Mouse (Mus musculus) embryonic facial prominence, embryonic 14.5 days (tissue): ENCODE measurements around the gene Dnah7a. TPM values are rescaled to one million over a fixed set of nuclear protein-coding genes. Genes with fewer than 3 reads are reported as not detected.
"Not testable (repeated sequence)": the region's sequence is repeated elsewhere in the genome, so short reads cannot be mapped to it uniquely, and the experiment has no call there.

Experiments
- ATAC-seq: fragments of 200-750 bp; cut with Nextera tagmentation; 2 replicates; pipeline ENCODE4 v1.8.0; 2017; ENCODE audit warnings: low read depth, moderate number of reproducible peaks, moderate TSS enrichment
- DNase-seq: peaks from one replicate; pipeline ENCODE4 v3.0.0-alpha.2; 2015; ENCODE audit warnings: low spot score
- H3K27ac ChIP-seq: fragments of 300-500 bp; sonication (generic); replicated peaks from 2 replicates; pipeline ENCODE4 v1.5.1; 2014; ENCODE audit warnings: low read depth, mild to moderate bottlenecking, low read length, moderate library complexity
- H3K27me3 ChIP-seq: fragments of 300-500 bp; sonication (generic); replicated peaks from 2 replicates; pipeline ENCODE4 v1.6.1; 2014; ENCODE audit warnings: low read length; ENCODE audit not compliant: control insufficient read depth, insufficient read depth
- H3K36me3 ChIP-seq: fragments of 300-500 bp; sonication (generic); 2 replicates; pipeline ENCODE4 v1.6.1; 2014; ENCODE audit warnings: low read length, mixed read lengths; ENCODE audit not compliant: control insufficient read depth, insufficient read depth
- H3K4me1 ChIP-seq: fragments of 300-500 bp; sonication (generic); 2 replicates; pipeline ENCODE4 v1.6.1; 2014; ENCODE audit warnings: antibody characterized with exemption, low read length; ENCODE audit not compliant: control insufficient read depth, insufficient read depth
- H3K4me2 ChIP-seq: fragments of 300-500 bp; sonication (generic); 2 replicates; pipeline ENCODE4 v1.6.1; 2014; ENCODE audit warnings: low read depth, mild to moderate bottlenecking, low read length, moderate library complexity, mixed read lengths
- H3K4me3 ChIP-seq: fragments of 300-500 bp; sonication (generic); 2 replicates; pipeline ENCODE4 v1.5.1; 2014; ENCODE audit warnings: low read depth, mild to moderate bottlenecking, low read length
- H3K9ac ChIP-seq: fragments of 300-500 bp; sonication (generic); 2 replicates; pipeline ENCODE4 v1.6.1; 2014; ENCODE audit warnings: low read depth, mild to moderate bottlenecking, low read length, moderate library complexity, mixed read lengths
- H3K9me3 ChIP-seq: fragments of 300-500 bp; sonication (generic); 2 replicates; pipeline ENCODE4 v1.6.1; 2016; ENCODE audit warnings: low read length; ENCODE audit not compliant: control insufficient read depth
- WGBS: fragments of 180-500 bp; shearing (Covaris S2); extraction: QIAGEN DNeasy Blood & Tissue Kit; methylation state at CpG from one replicate; pipeline ENCODE4 v1.1.7; 2014; 5-methylcytosine and 5-hydroxymethylcytosine counted together
- polyA plus RNA-seq: library from polyadenylated mRNA; unstranded; fragments of >200 nt; fragmentation: Nextera tagmentation; extraction: Ambion mirVana; gene quantifications from 2 replicates; pipeline ENCODE4 v1.2.1, GENCODE M21; 2014

The Dnah7a gene
- polyA plus RNA-seq, result 1.8 and 2.2 TPM in 2 replicates

DNA sequence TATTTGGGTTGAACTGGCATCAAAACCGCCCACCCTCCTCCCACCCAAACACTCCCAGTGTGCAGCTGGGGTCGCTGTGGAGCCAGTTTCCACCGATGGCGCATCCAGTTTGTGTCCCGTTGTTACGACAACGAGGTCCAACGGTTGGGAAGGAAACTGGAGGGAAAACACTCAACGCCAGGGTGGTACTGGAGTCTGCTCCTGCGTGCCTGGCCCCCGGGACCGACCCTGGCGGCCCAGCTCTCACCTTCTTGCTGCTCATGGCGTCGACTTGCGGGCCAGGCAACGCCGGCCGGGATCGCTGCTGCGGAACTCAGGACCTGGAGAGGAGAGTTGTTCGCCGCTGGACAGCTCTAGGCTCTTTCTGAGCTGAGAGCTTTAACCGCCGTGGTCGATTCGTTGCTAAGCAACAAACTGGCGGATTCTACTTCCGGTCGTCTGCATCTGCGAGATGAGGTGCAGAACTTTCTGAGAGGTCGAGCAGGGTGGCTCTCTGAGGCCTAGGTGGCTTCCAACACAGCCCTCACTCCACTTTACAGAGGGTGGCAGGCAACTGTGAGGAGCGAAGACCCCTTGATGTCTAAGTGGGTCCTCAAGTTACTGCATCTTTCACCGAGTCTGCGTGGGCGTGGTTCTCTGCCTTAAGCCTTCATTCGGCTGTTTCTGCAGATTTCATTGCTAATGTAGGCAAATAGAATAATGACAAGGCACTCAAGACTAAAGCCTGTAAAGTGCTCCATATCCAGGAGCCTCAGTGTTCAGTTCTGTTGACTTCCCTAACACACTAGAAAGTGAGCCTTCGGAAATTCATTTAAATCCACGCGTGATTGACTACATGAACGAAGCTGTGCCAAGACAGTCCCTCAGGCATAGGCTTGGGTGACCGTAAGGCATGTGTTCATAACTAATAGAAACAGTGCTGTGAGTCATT, at the start of gene Dnah7a:
TSS of gene Dnah7a (minus strand) at position 354 of the 931 bp plus-strand sequence.
- DNase-seq (peak; percentile 86), ATAC-seq (peak; percentile 86)
- 9% methylated on average over 42 of the region's 42 CpGs for WGBS
- no peaks in the 10 kb centered on the region for H3K27me3 ChIP-seq
- H3K4me3 ChIP-seq, result peak within 1 kb of the TSS; percentile 52
- peak within 1 kb of the TSS; percentile 62 for H3K9ac ChIP-seq
- H3K9me3 ChIP-seq, result no peaks in the 10 kb centered on the region
- H3K36me3 ChIP-seq, result no peaks in the 10 kb centered on the region
- peak within 1 kb of the TSS; percentile 83 for H3K4me2 ChIP-seq
- H3K4me1 ChIP-seq, result no peaks in the 10 kb centered on the region
- H3K27ac ChIP-seq, result peak within 1 kb of the TSS; percentile 67

DNA sequence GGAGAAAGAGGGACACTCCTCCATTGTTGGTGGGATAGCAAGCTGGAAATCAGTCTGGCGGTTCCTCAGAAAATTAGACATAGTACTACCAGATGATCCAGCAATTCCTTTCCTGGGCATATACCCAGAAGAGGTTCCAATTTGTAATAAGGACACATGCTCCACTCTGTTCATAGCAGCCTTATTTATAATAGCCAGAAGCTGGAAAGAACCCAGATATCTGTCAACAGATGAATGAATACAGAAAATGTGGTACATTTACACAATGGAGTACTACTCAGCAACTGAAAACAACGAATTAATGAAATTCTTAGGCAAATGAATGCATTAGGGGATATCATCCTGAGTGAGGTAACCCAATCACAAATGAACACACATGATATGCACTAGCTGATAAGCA, 46.9 kb upstream of the Dnah7a start:
- not testable (repeated sequence) for H3K4me1 ChIP-seq, H3K9ac ChIP-seq, H3K27ac ChIP-seq, H3K36me3 ChIP-seq, ATAC-seq, H3K27me3 ChIP-seq, H3K9me3 ChIP-seq, DNase-seq, H3K4me3 ChIP-seq, H3K4me2 ChIP-seq
- 85% methylated on average over 2 of the region's 2 CpGs for WGBS

DNA sequence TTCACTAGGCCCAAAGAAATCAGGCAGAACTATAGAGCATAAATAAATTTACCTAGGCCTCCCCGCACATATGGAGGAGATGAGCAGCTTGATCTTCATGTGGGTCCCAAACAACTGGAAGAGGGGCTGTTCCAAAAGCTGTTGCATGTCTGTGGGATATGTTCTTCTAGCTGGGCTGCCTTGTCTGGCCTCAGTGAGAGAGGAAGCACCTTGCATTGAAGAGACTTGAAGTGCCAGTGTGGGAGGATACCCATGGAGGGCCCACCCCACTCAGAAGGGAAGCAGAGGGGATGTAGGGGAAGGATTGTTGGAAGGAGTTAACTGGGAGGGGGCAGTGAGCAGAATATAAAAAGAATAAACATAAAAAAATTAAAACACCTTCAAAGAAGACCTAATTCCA, 44.6 kb upstream of the Dnah7a start:
- 69% methylated on average over 1 of the region's 1 CpGs for WGBS
- Histone ChIP-seq H3K27me3 (no peaks in the 10 kb centered on the region), H3K27ac (no peak overlapping the region), H3K9me3 (no peaks in the 10 kb centered on the region), H3K4me2 (no peak overlapping the region), H3K4me1 (no peaks in the 10 kb centered on the region), H3K9ac (no peak overlapping the region), H3K4me3 (no peak overlapping the region), H3K36me3 (no peaks in the 10 kb centered on the region)
- ATAC-seq (no peak), DNase-seq (no peak)

DNA sequence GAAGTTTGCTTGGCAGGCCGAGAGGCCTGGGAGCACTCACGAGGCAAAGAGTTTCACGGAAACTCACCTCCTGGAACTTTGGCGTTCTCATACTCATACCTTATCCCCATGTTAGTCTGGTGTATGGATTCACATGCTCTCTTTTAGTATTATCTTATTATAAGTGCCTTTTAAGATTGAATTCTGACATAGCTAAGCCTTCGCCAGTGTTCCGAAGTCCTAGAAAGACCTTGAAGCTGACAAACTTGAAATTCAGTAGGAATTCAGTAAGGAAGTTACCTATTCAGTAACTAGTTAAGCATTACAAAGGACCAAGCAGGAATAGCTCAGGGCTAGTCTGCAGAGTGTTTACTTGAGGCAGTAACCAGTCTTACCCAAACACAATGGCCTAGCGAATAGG, 44.1 kb upstream of the Dnah7a start:
- not testable (repeated sequence) for H3K4me1 ChIP-seq, DNase-seq, H3K36me3 ChIP-seq, ATAC-seq, H3K27ac ChIP-seq, H3K9me3 ChIP-seq, H3K27me3 ChIP-seq, H3K4me2 ChIP-seq, H3K4me3 ChIP-seq, H3K9ac ChIP-seq
- 83% methylated on average over 7 of the region's 7 CpGs for WGBS

DNA sequence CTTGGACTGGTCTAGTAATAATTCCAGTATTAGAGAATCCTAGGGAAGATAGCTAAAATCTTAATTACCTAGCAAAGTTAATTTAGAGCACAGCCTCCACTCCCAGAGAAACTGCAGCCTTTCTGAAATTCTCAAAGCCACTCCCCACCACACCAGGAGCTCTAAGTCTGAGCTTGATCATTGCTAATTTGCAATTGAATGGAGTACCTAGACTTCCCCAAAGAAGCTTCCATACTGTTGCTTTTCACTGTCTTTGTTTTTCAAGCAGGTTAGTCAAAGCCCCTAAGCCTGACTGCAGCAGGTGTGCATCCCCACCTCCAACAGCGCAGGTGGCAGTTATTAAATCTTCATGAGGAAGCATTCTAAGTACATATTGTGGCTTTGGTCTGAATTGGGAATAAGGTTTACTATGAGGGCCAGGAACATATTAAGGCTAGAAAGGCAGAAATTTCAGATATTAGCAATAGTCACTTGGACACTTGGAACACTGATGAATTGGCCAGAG, 43.3 kb upstream of the Dnah7a start:
- not testable (repeated sequence) for H3K27ac ChIP-seq, H3K27me3 ChIP-seq, ATAC-seq, H3K4me2 ChIP-seq, H3K4me1 ChIP-seq, H3K36me3 ChIP-seq, DNase-seq, H3K4me3 ChIP-seq, H3K9me3 ChIP-seq, H3K9ac ChIP-seq
- 72% methylated on average over 1 of the region's 1 CpGs for WGBS

DNA sequence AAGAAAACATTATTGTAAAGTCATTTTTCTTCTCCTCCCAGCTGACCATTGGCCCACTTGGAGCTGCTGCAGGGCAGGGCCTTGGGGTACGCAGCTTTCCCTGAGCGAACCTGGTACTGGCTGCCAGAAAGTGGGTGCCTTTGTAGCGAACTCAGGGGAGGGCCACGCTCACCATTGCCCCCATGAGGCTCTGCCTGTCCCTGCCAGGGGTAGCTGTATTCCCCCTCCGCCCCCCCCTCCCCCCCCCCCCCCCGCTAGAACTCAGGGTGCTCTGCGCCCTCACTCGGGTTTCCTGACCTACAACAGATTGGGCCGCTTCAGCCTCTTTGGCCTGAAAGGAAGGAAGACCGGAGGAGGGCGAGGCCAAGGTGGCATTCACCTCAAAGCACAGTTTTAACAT, 42.0 kb upstream of the Dnah7a start:
- H3K4me2 ChIP-seq, result no peak overlapping the region
- ATAC-seq, result no peak

DNA sequence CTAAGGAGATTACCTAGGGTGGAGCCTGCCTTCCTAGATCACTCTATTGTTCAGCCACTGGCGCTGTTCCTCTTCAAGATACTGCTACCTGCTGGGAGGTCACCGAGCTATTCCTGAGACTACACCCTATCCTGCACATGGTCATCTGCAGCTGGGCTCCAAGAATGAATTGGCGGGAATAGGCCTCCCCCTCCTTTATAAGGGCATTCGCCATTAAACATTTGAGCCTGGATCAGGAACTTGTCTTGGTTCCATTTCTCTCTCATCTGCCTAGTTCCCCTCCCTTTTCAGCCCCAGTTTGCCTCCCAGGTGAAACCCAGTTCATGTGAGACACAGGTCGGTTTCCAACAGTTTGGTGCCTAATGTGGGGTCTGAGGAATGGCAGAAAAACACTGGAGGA, 39.4 kb upstream of the Dnah7a start:
- Histone ChIP-seq H3K4me3 (no peak overlapping the region), H3K9ac (no peak overlapping the region), H3K4me1 (no peaks in the 10 kb centered on the region), H3K27me3 (no peaks in the 10 kb centered on the region), H3K27ac (no peak overlapping the region), H3K36me3 (no peaks in the 10 kb centered on the region), H3K4me2 (no peak overlapping the region), H3K9me3 (no peaks in the 10 kb centered on the region)
- WGBS, result 73% methylated on average over 5 of the region's 5 CpGs
- ATAC-seq (no peak), DNase-seq (no peak)

More for the DNA sequence above, 42.0 kb upstream of the Dnah7a start:
- Histone ChIP-seq H3K9me3 (no peaks in the 10 kb centered on the region), H3K4me3 (no peak overlapping the region), H3K27ac (no peak overlapping the region), H3K9ac (no peak overlapping the region), H3K36me3 (no peaks in the 10 kb centered on the region), H3K27me3 (no peaks in the 10 kb centered on the region), H3K4me1 (no peaks in the 10 kb centered on the region)
- DNase-seq, result no peak
- 33% methylated on average over 9 of the region's 11 CpGs for WGBS

DNA sequence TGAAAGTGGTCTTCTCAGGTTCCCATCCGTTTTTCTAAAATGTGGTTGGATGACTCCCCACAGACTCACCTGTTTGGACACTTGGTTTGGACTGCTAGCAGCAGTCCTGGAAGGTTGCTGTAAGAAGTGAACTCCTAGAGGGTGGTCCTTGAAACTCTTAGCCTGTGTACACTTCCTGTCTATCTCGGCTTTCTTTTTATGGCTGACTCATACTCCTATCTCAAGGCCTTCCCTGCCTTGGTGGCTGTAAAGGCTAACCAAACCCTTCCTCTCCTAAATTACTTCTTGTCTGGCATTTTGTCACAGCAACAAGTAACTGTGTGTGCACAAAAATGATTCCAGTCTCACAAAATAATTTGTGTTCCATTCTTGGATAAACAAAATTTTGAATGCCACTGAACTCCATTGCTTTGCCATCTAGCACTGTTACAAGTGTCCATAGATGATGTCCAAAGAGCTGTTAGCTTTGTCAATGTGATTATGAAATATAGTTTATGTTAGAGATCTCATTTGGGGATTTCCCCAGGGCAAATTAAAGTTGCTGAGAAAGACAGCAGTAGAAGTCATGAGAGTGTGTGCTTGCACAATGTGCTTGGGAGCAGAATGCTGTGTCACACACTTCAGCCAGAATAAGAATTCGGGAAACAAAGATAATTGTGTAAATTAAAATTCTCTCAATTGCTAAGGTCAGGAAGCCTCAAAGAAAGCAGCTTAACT, 35.3 kb upstream of the Dnah7a start:
- Histone ChIP-seq H3K4me3 (no peak overlapping the region), H3K9me3 (no peaks in the 10 kb centered on the region), H3K36me3 (no peaks in the 10 kb centered on the region), H3K27ac (no peak overlapping the region), H3K4me1 (no peaks in the 10 kb centered on the region), H3K27me3 (no peaks in the 10 kb centered on the region), H3K9ac (no peak overlapping the region), H3K4me2 (no peak overlapping the region)
- DNase-seq (no peak), ATAC-seq (no peak)
- WGBS, result 78% methylated on average over 3 of the region's 3 CpGs
